Mouse (Mus musculus): ENCODE data around the gene Rpusd4. TPM values are rescaled to one million over a fixed set of nuclear protein-coding genes. Genes with fewer than 3 reads are reported as not detected.
A peak's percentile ranks its signal among the peaks of the same experiment; 100 is the strongest.

Rpusd4 gene
- polyA plus RNA-seq, 1 experiment from 2014 or later, result 29.1 TPM

- DNase-seq (ENCODE audit: low spot score), result no peak
- Histone ChIP-seq H3K4me2 (ENCODE audit: low read length) (no peak overlapping the region), H3K4me3 (ENCODE audit: low read depth, low read length) (no peak overlapping the region), H3K9me3 (ENCODE audit: control insufficient read depth, low read length) (no peaks in the 10 kb centered on the region), H3K9ac (ENCODE audit: low read length) (no peak overlapping the region), H3K27ac (ENCODE audit: low read depth) (no peak overlapping the region), H3K27me3 (replicated peaks; ENCODE audit: control insufficient read depth, insufficient read depth, low read length) (no peaks in the 10 kb centered on the region), H3K36me3 (ENCODE audit: control insufficient read depth, insufficient read depth, low read length) (no peaks in the 10 kb centered on the region), H3K4me1 (replicated peaks; ENCODE audit: control insufficient read depth, insufficient read depth, low read length) (no peaks in the 10 kb centered on the region; the same call in 1 of the 2 replicates)
- no peak for ATAC-seq (replicated peaks; ENCODE audit: low FRiP score, low TSS enrichment, low read depth)
- 95% methylated on average over 2 of the region's 2 CpGs for WGBS
Measured at GRCm38 (mm10) chr9:35247405-35247804, 20.3 kb upstream of the Rpusd4 start.

DNA sequence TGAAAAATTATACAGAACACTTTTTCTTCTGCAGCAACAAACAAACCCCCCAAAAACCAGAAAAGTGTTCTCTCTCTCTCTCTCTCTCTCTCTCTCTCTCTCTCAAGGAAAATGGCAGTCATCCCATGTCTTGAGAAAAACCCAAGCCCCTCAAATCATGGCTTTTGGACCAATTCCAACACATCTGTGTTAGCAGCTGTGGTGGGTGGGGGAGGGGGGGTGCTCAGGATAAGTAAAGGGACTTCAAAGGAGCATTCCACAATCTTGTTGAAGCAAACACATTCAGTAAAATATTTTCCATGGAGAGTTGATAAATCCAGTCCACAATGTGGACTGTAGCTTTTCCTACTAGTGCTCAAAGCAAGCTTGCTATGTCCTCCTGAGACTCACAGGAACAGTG lies 18.2 kb upstream of the Rpusd4 start:
- Histone ChIP-seq H3K4me3 (ENCODE audit: low read depth, low read length) (no peak overlapping the region), H3K36me3 (ENCODE audit: control insufficient read depth, insufficient read depth, low read length) (no peaks in the 10 kb centered on the region), H3K4me1 (replicated peaks; ENCODE audit: control insufficient read depth, insufficient read depth, low read length) (no peaks in the 10 kb centered on the region; the same call in 1 of the 2 replicates), H3K4me2 (ENCODE audit: low read length) (no peak overlapping the region), H3K27ac (ENCODE audit: low read depth) (no peak overlapping the region), H3K9me3 (ENCODE audit: control insufficient read depth, low read length) (no peaks in the 10 kb centered on the region), H3K9ac (ENCODE audit: low read length) (no peak overlapping the region), H3K27me3 (replicated peaks; ENCODE audit: control insufficient read depth, insufficient read depth, low read length) (no peaks in the 10 kb centered on the region)
- no peak for ATAC-seq (replicated peaks; ENCODE audit: low FRiP score, low TSS enrichment, low read depth)
- no peak for DNase-seq (ENCODE audit: low spot score)

GRCm38 (mm10) chr9:35257365-35257764 lies 10.3 kb upstream of the Rpusd4 start:
- WGBS, result 88% methylated on average over 7 of the region's 7 CpGs
- Histone ChIP-seq H3K4me1 (replicated peaks; ENCODE audit: control insufficient read depth, insufficient read depth, low read length) (no peaks in the 10 kb centered on the region), H3K9me3 (ENCODE audit: control insufficient read depth, low read length) (no peaks in the 10 kb centered on the region), H3K4me2 (ENCODE audit: low read length) (no peak overlapping the region), H3K4me3 (ENCODE audit: low read depth, low read length) (no peak overlapping the region), H3K27ac (ENCODE audit: low read depth) (no peak overlapping the region), H3K9ac (ENCODE audit: low read length) (no peak overlapping the region), H3K36me3 (ENCODE audit: control insufficient read depth, insufficient read depth, low read length) (no peaks in the 10 kb centered on the region), H3K27me3 (replicated peaks; ENCODE audit: control insufficient read depth, insufficient read depth, low read length) (no peaks in the 10 kb centered on the region)
- DNase-seq (ENCODE audit: low spot score) (no peak), ATAC-seq (replicated peaks; ENCODE audit: low FRiP score, low TSS enrichment, low read depth) (no peak)

GRCm38 (mm10) chr9:35262418-35262817 lies 5.2 kb upstream of the Rpusd4 start:
- H3K27me3 ChIP-seq (replicated peaks; ENCODE audit: control insufficient read depth, insufficient read depth, low read length), result no peaks in the 10 kb centered on the region
- WGBS, result 87% methylated on average over 4 of the region's 4 CpGs
- no peaks in the 10 kb centered on the region; the same call in none of the 2 replicates for H3K4me1 ChIP-seq (replicated peaks; ENCODE audit: control insufficient read depth, insufficient read depth, low read length)
- DNase-seq (ENCODE audit: low spot score), result no peak
- ATAC-seq (replicated peaks; ENCODE audit: low FRiP score, low TSS enrichment, low read depth), result no peak
- no peaks in the 10 kb centered on the region for H3K9me3 ChIP-seq (ENCODE audit: control insufficient read depth, low read length)
- H3K36me3 ChIP-seq (ENCODE audit: control insufficient read depth, insufficient read depth, low read length), result no peaks in the 10 kb centered on the region
- no peak overlapping the region for H3K4me2 ChIP-seq (ENCODE audit: low read length)
- no peak overlapping the region for H3K9ac ChIP-seq (ENCODE audit: low read length)
- no peak overlapping the region for H3K27ac ChIP-seq (ENCODE audit: low read depth)
- H3K4me3 ChIP-seq (ENCODE audit: low read depth, low read length), result no peak overlapping the region

GRCm38 (mm10) chr9:35263431-35263830 lies 4.2 kb upstream of the Rpusd4 start:
- no peaks in the 10 kb centered on the region for H3K9me3 ChIP-seq (ENCODE audit: control insufficient read depth, low read length)
- no peak overlapping the region for H3K9ac ChIP-seq (ENCODE audit: low read length)
- H3K4me2 ChIP-seq (ENCODE audit: low read length), result no peak overlapping the region
- no peak overlapping the region for H3K4me3 ChIP-seq (ENCODE audit: low read depth, low read length)
- H3K27me3 ChIP-seq (replicated peaks; ENCODE audit: control insufficient read depth, insufficient read depth, low read length), result no peaks in the 10 kb centered on the region
- H3K36me3 ChIP-seq (ENCODE audit: control insufficient read depth, insufficient read depth, low read length), result no peaks in the 10 kb centered on the region
- H3K4me1 ChIP-seq (replicated peaks; ENCODE audit: control insufficient read depth, insufficient read depth, low read length), result peaks cover 3% of the 10 kb centered on the region
- DNase-seq (ENCODE audit: low spot score) (no peak), ATAC-seq (replicated peaks; ENCODE audit: low FRiP score, low TSS enrichment, low read depth) (no peak)
- no peak overlapping the region for H3K27ac ChIP-seq (ENCODE audit: low read depth)
- 88% methylated on average over 2 of the region's 2 CpGs for WGBS

DNA sequence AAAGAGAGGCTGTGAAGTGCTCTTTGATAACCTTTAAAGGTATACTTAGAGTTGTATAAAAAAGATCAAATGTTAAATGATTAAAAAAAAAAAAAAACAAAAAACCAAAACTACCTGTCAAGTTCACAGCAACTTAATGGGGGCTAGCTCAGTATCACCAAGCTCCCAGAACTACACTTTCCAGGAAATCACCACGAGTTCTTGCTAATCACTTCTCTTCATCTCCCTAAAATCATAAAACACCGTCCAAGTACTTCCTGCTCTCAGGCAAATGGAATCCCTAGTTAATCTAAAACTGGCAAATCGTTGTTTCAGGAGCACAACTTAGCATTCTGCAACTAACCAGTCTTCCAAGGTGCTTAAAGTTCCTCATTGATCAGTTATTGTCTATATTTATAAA lies 3.2 kb upstream of the Rpusd4 start:
- Histone ChIP-seq H3K4me3 (ENCODE audit: low read depth, low read length) (no peak overlapping the region), H3K4me2 (ENCODE audit: low read length) (no peak overlapping the region), H3K9me3 (ENCODE audit: control insufficient read depth, low read length) (no peaks in the 10 kb centered on the region), H3K36me3 (ENCODE audit: control insufficient read depth, insufficient read depth, low read length) (0 out of 2 replicates have a peak, but pooled peaks cover under 1% of the 10 kb centered on the region), H3K27me3 (replicated peaks; ENCODE audit: control insufficient read depth, insufficient read depth, low read length) (no peaks in the 10 kb centered on the region), H3K27ac (ENCODE audit: low read depth) (no peak overlapping the region), H3K9ac (ENCODE audit: low read length) (no peak overlapping the region), H3K4me1 (replicated peaks; ENCODE audit: control insufficient read depth, insufficient read depth, low read length) (peaks cover 8% of the 10 kb centered on the region)
- 60% methylated on average over 3 of the region's 3 CpGs for WGBS
- ATAC-seq (replicated peaks; ENCODE audit: low FRiP score, low TSS enrichment, low read depth) (no peak), DNase-seq (ENCODE audit: low spot score) (no peak)

GRCm38 (mm10) chr9:35267976-35268715 lies 481 bp downstream of the Rpusd4 start:
- ATAC-seq (replicated peaks; ENCODE audit: low FRiP score, low TSS enrichment, low read depth) (peak; percentile 56), DNase-seq (ENCODE audit: low spot score) (peak; percentile 71)
- peak overlapping the region; percentile 80 for H3K4me3 ChIP-seq (ENCODE audit: low read depth, low read length)
- peaks cover 8% of the 10 kb centered on the region for H3K4me1 ChIP-seq (replicated peaks; ENCODE audit: control insufficient read depth, insufficient read depth, low read length)
- H3K4me2 ChIP-seq (ENCODE audit: low read length), result peak overlapping the region; percentile 83
- H3K27ac ChIP-seq (ENCODE audit: low read depth), result peak overlapping the region; percentile 49; the same call in 1 of the 2 replicates
- H3K36me3 ChIP-seq (ENCODE audit: control insufficient read depth, insufficient read depth, low read length), result peaks cover 26% of the 10 kb centered on the region
- H3K27me3 ChIP-seq (replicated peaks; ENCODE audit: control insufficient read depth, insufficient read depth, low read length), result no peaks in the 10 kb centered on the region
- H3K9ac ChIP-seq (ENCODE audit: low read length), result peak overlapping the region; percentile 71
- no peaks in the 10 kb centered on the region for H3K9me3 ChIP-seq (ENCODE audit: control insufficient read depth, low read length)
- 2% methylated on average over 21 of the region's 21 CpGs for WGBS

DNA sequence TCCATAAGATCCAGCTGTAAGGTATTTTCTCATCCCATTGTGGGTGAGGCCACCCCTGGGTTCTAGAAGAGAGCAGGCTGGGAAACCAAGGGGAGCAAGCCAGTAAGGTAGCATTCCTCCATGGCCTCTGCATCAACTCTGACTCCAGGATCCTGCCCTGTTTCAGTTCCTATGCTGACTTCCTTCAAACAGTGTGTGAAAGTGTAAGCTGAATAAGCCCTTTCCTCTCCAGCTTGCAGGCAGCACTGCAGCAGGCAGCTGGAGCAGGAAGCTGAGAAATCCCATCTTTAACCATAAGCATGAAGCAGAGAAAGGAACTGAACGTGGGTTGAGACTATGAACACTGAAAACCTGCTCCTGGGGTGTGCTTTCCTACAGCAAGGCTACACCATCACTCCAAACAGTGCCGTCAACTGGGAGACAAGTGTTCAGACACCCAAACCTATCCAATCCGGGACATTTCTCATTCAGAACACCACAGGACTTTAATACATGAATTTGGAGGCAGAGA lies 10.2 kb downstream of the Rpusd4 start:
- Histone ChIP-seq H3K4me2 (ENCODE audit: low read length) (no peak overlapping the region), H3K4me1 (replicated peaks; ENCODE audit: control insufficient read depth, insufficient read depth, low read length) (peaks cover 4% of the 10 kb centered on the region; the same call in 1 of the 2 replicates), H3K4me3 (ENCODE audit: low read depth, low read length) (no peak overlapping the region), H3K27me3 (replicated peaks; ENCODE audit: control insufficient read depth, insufficient read depth, low read length) (no peaks in the 10 kb centered on the region), H3K27ac (ENCODE audit: low read depth) (no peak overlapping the region), H3K36me3 (ENCODE audit: control insufficient read depth, insufficient read depth, low read length) (peaks cover 53% of the 10 kb centered on the region), H3K9me3 (ENCODE audit: control insufficient read depth, low read length) (no peaks in the 10 kb centered on the region), H3K9ac (ENCODE audit: low read length) (no peak overlapping the region)
- DNase-seq (ENCODE audit: low spot score) (no peak), ATAC-seq (replicated peaks; ENCODE audit: low FRiP score, low TSS enrichment, low read depth) (no peak)
- WGBS, result 88% methylated on average over 3 of the region's 3 CpGs

- ATAC-seq (replicated peaks; ENCODE audit: low FRiP score, low TSS enrichment, low read depth), result no peak
Measured at GRCm38 (mm10) chr9:35278451-35278850, 10.8 kb downstream of the Rpusd4 start.

More at GRCm38 (mm10) chr9:35278451-35278850, 10.8 kb downstream of the Rpusd4 start:
- no peaks in the 10 kb centered on the region for H3K27me3 ChIP-seq (replicated peaks; ENCODE audit: control insufficient read depth, insufficient read depth, low read length)
- 87% methylated on average over 4 of the region's 4 CpGs for WGBS
- peak; percentile 9 for DNase-seq (ENCODE audit: low spot score)
- H3K9me3 ChIP-seq (ENCODE audit: control insufficient read depth, low read length), result no peaks in the 10 kb centered on the region
- no peak overlapping the region for H3K4me2 ChIP-seq (ENCODE audit: low read length)
- H3K27ac ChIP-seq (ENCODE audit: low read depth), result no peak overlapping the region
- H3K9ac ChIP-seq (ENCODE audit: low read length), result no peak overlapping the region
- peaks cover 5% of the 10 kb centered on the region; the same call in 1 of the 2 replicates for H3K4me1 ChIP-seq (replicated peaks; ENCODE audit: control insufficient read depth, insufficient read depth, low read length)
- peaks cover 47% of the 10 kb centered on the region for H3K36me3 ChIP-seq (ENCODE audit: control insufficient read depth, insufficient read depth, low read length)
- no peak overlapping the region for H3K4me3 ChIP-seq (ENCODE audit: low read depth, low read length)

Data from intestine, embryonic 14.5 days (tissue).